Mouse (Mus musculus) lung, postnatal 0 days (tissue): Measurements from ENCODE around the gene Amer3. TPM values are rescaled to one million over a fixed set of nuclear protein-coding genes. Genes with fewer than 3 reads are reported as not detected.
"Not testable (repeated sequence)": the region's sequence is repeated elsewhere in the genome, so short reads cannot be mapped to it uniquely, and the experiment has no call there.

Experiments
- ATAC-seq: fragments of 200-750 bp; cut with Nextera tagmentation; 2 replicates; pipeline ENCODE4 v1.8.0; 2017; ENCODE audit warnings: moderate library complexity
- DNase-seq: peaks from one replicate; pipeline ENCODE4 v3.0.0-alpha.2; 2016; ENCODE audit warnings: low spot score
- H3K27ac ChIP-seq: fragments of 300-500 bp; sonication (generic); 2 replicates; pipeline ENCODE4 v1.5.1; 2014; ENCODE audit warnings: antibody characterized with exemption, mild to moderate bottlenecking, low read length, mixed read lengths
- H3K27me3 ChIP-seq: fragments of 300-500 bp; sonication (generic); replicated peaks from 2 replicates; pipeline ENCODE4 v1.6.1; 2014; ENCODE audit warnings: low read length, mixed read lengths; ENCODE audit not compliant: insufficient read depth
- H3K36me3 ChIP-seq: fragments of 300-500 bp; sonication (generic); 2 replicates; pipeline ENCODE4 v1.6.1; 2014; ENCODE audit warnings: low read length, mixed read lengths; ENCODE audit not compliant: insufficient read depth
- H3K4me1 ChIP-seq: fragments of 300-500 bp; sonication (generic); 2 replicates; pipeline ENCODE4 v1.6.1; 2014; ENCODE audit warnings: antibody characterized with exemption, low read depth, low read length, mixed read lengths; ENCODE audit not compliant: insufficient read depth
- H3K4me2 ChIP-seq: fragments of 300-500 bp; sonication (generic); replicated peaks from 2 replicates; pipeline ENCODE4 v1.6.1; 2014; ENCODE audit warnings: low read depth, mild to moderate bottlenecking, low read length, moderate library complexity, mixed read lengths
- H3K4me3 ChIP-seq: fragments of 300-500 bp; sonication (generic); 2 replicates; pipeline ENCODE4 v1.5.1; 2014; ENCODE audit warnings: low read depth, low read length
- H3K9ac ChIP-seq: fragments of 300-500 bp; sonication (generic); replicated peaks from 2 replicates; pipeline ENCODE4 v1.6.1; 2014; ENCODE audit warnings: low read depth, mild to moderate bottlenecking
- H3K9me3 ChIP-seq: fragments of 300-500 bp; sonication (generic); 2 replicates; pipeline ENCODE4 v1.6.1; 2016; ENCODE audit warnings: low read length, mixed read lengths
- CTCF ChIP-seq: IDR thresholded peaks from 2 replicates; pipeline ENCODE4 v1.5.1; 2016; ENCODE audit warnings: antibody characterized with exemption, mild to moderate bottlenecking
- EP300 ChIP-seq: IDR thresholded peaks from 2 replicates; pipeline ENCODE4 v1.6.1; 2016; ENCODE audit warnings: antibody characterized with exemption, mild to moderate bottlenecking, control low read depth
- WGBS: fragments of 180-500 bp; shearing (Covaris S2); extraction: QIAGEN DNeasy Blood & Tissue Kit; methylation state at CpG from one replicate; pipeline ENCODE4 v1.1.7; 2014; 5-methylcytosine and 5-hydroxymethylcytosine counted together
- polyA plus RNA-seq: library from polyadenylated mRNA; unstranded; fragments of >200 nt; fragmentation: Nextera tagmentation; extraction: Ambion mirVana; gene quantifications from 2 replicates; pipeline ENCODE4 v1.2.1, GENCODE M21; 2015

Gene Amer3
- not detected in 2 replicates for polyA plus RNA-seq

DNA sequence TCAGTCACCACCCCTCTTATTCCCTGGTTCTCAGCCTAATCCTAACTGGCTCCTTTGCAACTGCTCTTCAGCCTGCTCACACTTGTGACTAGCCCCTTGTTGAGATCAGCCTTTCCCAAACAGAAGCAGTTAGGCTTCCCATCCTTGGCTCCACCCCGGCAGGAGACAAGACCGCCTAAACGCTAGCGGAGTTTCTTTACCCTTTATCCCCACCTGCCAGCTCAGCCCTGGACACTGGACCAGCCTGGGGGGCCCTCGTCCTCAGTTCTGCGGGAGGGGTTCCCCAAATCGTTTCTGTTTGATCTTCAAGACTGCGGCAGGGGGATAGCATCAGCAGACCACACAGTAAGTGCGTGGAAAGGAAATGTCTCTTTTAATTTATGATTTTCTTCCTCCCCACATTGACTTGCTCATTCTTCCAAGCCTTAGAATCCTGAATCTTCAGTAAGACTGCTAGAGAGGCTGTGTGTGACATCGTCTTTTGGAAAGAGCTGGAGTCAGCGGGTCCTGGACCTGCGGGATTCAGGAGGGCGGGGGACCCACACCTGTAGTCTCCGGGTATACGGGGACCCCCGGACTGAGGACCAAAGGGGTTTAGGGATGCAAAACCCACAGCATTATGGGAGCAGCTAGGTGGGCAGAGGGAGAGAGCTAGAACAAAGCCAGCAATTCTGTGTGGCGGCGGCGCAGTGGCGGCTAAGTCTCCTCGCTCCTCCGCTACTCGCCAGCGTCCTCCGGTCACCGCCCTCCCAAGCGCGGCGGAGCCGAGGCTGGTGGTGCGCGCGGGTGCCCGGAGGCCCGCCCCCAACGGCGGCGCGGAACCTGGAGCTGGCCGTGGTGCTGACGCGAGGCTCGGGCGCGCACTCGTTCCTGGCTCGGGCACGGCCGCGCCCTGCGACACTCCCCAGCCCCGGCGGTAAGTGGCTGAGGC is at the start of gene Amer3:
Gene Amer3 (plus strand): TSS at position 807 of the 931 bp plus-strand sequence.
- H3K27ac ChIP-seq, result no peak within 1 kb of the TSS
- ATAC-seq (peak; percentile 93), DNase-seq (peak; percentile 80)
- peak within 1 kb of the TSS; percentile 34 for H3K4me2 ChIP-seq
- H3K4me1 ChIP-seq, result no peaks in the 10 kb centered on the region
- no peaks in the 10 kb centered on the region for H3K36me3 ChIP-seq
- under 1% methylated on average over 48 of the region's 53 CpGs for WGBS
- no peaks in the 10 kb centered on the region for H3K9me3 ChIP-seq
- H3K4me3 ChIP-seq, result no peak within 1 kb of the TSS
- no peak within 1 kb of the TSS for H3K9ac ChIP-seq
- no peak for TF ChIP-seq EP300
- no peak for TF ChIP-seq CTCF
- peaks cover 17% of the 10 kb centered on the region; the same call in 1 of the 2 replicates for H3K27me3 ChIP-seq

DNA sequence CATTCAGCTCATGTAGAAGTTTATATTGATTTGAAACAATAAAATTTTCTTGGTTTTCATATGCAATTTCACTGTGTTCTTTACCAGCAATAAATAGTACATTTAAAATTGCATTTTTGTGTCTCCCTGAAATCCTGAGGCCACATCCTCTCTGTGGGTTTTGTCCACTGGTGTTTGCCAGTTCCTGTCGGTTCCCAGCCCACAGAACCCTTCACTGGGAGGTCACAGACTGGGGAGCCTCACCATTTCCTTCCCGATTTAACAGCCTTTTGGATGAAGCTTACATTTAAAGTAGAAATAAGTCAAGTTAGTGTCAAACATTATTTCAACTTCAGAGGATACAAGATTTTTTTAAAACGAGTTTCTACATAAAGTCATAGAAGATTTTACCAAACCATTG is 44.9 kb upstream of the Amer3 start:
- H3K27me3 ChIP-seq, result 0 out of 2 replicates have a peak, but pooled peaks cover 15% of the 10 kb centered on the region
- H3K27ac ChIP-seq, H3K4me3 ChIP-seq, H3K4me2 ChIP-seq, H3K36me3 ChIP-seq, DNase-seq, ATAC-seq, H3K4me1 ChIP-seq, H3K9ac ChIP-seq, H3K9me3 ChIP-seq: not testable (repeated sequence)
- 22% methylated on average over 3 of the region's 3 CpGs for WGBS

GRCm38 (mm10) chr1:34535043-34535698 is 44.3 kb upstream of the Amer3 start, which contains the start of gene Cfc1:
Gene Cfc1, plus strand, starts transcription at chr1:34535648.
- not testable (repeated sequence) for H3K4me3 ChIP-seq, H3K9ac ChIP-seq, H3K36me3 ChIP-seq, ATAC-seq, H3K27ac ChIP-seq, H3K4me1 ChIP-seq, DNase-seq, H3K9me3 ChIP-seq
- Histone ChIP-seq H3K4me2 (peak within 1 kb of the TSS; percentile 46), H3K27me3 (0 out of 2 replicates have a peak, but pooled peaks cover 15% of the 10 kb centered on the region)
- 21% methylated on average over 7 of the region's 7 CpGs for WGBS

DNA sequence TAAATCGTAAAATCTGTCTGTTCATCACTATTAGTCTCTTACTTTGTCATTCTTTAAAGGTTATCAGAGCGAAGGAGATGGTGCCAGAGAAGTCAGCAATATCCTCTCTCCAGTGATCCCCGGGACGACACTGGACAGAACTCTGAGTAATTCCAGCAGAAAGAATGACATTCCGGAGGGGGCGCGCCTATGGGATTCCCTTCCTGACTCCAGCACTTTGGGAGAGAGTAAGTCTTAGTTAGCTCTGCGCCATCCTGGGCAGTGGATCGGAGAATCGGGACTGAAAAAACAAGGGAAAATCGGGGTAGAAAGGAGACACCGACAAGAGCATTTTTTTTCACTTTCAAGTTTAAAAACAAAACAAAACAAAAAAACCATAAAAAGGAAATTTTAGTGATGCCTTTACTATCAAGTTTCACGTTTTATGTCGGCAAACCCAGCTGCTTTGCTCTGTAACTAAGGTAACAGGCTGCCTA is 43.1 kb upstream of the Amer3 start:
- no peak overlapping the region for H3K4me3 ChIP-seq
- no peaks in the 10 kb centered on the region for H3K36me3 ChIP-seq
- no peaks in the 10 kb centered on the region for H3K4me1 ChIP-seq
- WGBS, result 2% methylated on average over 14 of the region's 14 CpGs
- H3K4me2 ChIP-seq, result peak overlapping the region; percentile 46
- H3K27me3 ChIP-seq, result 0 out of 2 replicates have a peak, but pooled peaks cover 15% of the 10 kb centered on the region
- no peak for ATAC-seq
- no peak overlapping the region for H3K9ac ChIP-seq
- no peaks in the 10 kb centered on the region for H3K9me3 ChIP-seq
- DNase-seq, result no peak
- no peak overlapping the region for H3K27ac ChIP-seq
- no peak for TF ChIP-seq EP300
- TF ChIP-seq CTCF, result no peak

DNA sequence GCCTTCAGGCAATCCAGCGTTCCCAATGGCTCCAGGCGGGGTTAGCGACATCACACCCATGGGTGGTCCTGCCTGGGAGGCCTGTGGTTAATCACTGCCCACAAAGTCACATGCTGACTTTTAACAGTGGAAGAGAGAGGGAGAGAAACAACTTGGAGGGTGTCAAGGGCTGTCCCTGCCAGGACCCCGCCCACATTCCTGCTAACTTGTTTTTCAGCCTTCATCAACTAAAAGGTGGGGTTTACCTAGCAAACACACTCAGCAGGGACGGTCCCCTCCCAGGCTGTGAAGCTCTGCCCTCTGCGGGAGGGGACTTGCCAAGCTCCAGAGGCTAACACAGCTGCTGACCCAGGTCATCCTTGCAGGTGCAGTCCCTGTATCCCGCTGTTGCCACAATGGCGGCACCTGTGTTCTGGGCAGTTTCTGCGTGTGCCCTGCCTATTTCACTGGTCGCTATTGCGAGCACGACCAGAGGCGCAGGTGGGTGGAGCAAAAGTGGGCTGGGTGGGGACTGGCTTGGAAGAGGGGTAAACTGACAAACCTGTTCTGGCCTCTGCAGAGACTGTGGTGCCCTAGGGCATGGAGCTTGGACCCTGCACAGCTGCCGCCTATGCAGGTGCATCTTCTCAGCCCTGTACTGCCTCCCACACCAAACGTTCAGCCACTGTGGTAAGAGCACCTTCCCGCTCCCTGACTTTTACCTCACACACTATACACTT is 42.5 kb upstream of the Amer3 start:
- Histone ChIP-seq H3K9ac (no peak overlapping the region), H3K27me3 (0 out of 2 replicates have a peak, but pooled peaks cover 15% of the 10 kb centered on the region), H3K4me2 (peak overlapping the region; percentile 46), H3K27ac (no peak overlapping the region), H3K4me3 (no peak overlapping the region), H3K4me1 (no peaks in the 10 kb centered on the region), H3K36me3 (no peaks in the 10 kb centered on the region), H3K9me3 (no peaks in the 10 kb centered on the region)
- TF ChIP-seq EP300, result no peak
- no peak for TF ChIP-seq CTCF
- WGBS, result 3% methylated on average over 16 of the region's 16 CpGs
- peak; percentile 25 for DNase-seq
- peak; percentile 81 for ATAC-seq

DNA sequence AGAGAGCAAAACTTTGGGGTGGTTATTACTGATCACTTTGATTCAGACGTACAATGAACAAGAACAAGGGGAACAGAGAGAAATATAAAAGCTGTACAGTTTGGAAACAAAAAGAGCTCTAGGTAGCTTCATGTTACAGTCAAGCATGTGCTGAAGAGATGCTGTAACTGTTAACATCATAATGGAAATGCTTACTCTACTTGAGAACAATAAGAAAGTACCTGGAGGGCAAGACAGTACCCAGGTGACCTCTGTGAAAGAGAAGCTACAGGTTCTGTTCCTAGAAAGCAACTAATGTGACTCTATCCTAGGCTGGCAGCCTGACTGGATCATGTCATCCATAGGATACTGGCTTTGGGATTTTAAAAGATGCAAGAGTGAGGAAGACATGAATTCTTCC is 32.4 kb upstream of the Amer3 start:
- WGBS, result 69% methylated on average over 1 of the region's 1 CpGs
- TF ChIP-seq EP300, result no peak
- no peak for TF ChIP-seq CTCF

More for the DNA sequence above, 32.4 kb upstream of the Amer3 start:
- Histone ChIP-seq H3K27me3 (no peaks in the 10 kb centered on the region), H3K9ac (no peak overlapping the region), H3K4me3 (no peak overlapping the region), H3K36me3 (no peaks in the 10 kb centered on the region), H3K4me2 (no peak overlapping the region), H3K27ac (no peak overlapping the region), H3K9me3 (no peaks in the 10 kb centered on the region), H3K4me1 (no peaks in the 10 kb centered on the region)
- DNase-seq, result no peak
- ATAC-seq, result no peak
